Mouse (Mus musculus): ENCODE measurements around the gene Dlx4. TPM values are rescaled to one million over a fixed set of nuclear protein-coding genes. Genes with fewer than 3 reads are reported as not detected.

Gene Dlx4
- polyA plus RNA-seq (2014; fragmentation: Nextera tagmentation; extraction: Ambion mirVana), result 0.12 TPM in 1 of 2 replicates, not detected in the other

GRCm38 (mm10) chr11:95145851-95146403 lies at the start of gene Dlx4:
TSS of gene Dlx4 (minus strand) at chr11:95146263.
- H3K9ac ChIP-seq (replicated peaks; ENCODE audit: low read length), result no peak within 1 kb of the TSS
- H3K4me3 ChIP-seq (replicated peaks; ENCODE audit: low read depth, low read length), result peak within 1 kb of the TSS; percentile 28
- no peak within 1 kb of the TSS for H3K27ac ChIP-seq (replicated peaks; ENCODE audit: low read depth, low read length)
- H3K4me2 ChIP-seq (ENCODE audit: low read length), result peak within 1 kb of the TSS; percentile 56
- 0% methylated on average over 48 of the region's 48 CpGs for WGBS
- H3K27me3 ChIP-seq (ENCODE audit: control insufficient read depth, insufficient read depth, low read length), result peaks cover 98% of the 10 kb centered on the region
- H3K9me3 ChIP-seq (ENCODE audit: control insufficient read depth, low read length), result no peaks in the 10 kb centered on the region
- ATAC-seq (ENCODE audit: low FRiP score, low TSS enrichment) (no peak), DNase-seq (peak; percentile 60)
- H3K36me3 ChIP-seq (ENCODE audit: control insufficient read depth, insufficient read depth, low read length), result no peaks in the 10 kb centered on the region
- H3K4me1 ChIP-seq (ENCODE audit: control insufficient read depth, insufficient read depth, low read length), result peaks cover 10% of the 10 kb centered on the region; the same call in 1 of the 2 replicates

- no peak for DNase-seq
- Histone ChIP-seq H3K27me3 (ENCODE audit: control insufficient read depth, insufficient read depth, low read length) (no peaks in the 10 kb centered on the region), H3K9ac (replicated peaks; ENCODE audit: low read length) (no peak overlapping the region), H3K36me3 (ENCODE audit: control insufficient read depth, insufficient read depth, low read length) (no peaks in the 10 kb centered on the region), H3K9me3 (ENCODE audit: control insufficient read depth, low read length) (no peaks in the 10 kb centered on the region), H3K4me3 (replicated peaks; ENCODE audit: low read depth, low read length) (no peak overlapping the region), H3K4me1 (ENCODE audit: control insufficient read depth, insufficient read depth, low read length) (peaks cover 7% of the 10 kb centered on the region; the same call in 1 of the 2 replicates), H3K27ac (replicated peaks; ENCODE audit: low read depth, low read length) (no peak overlapping the region), H3K4me2 (ENCODE audit: low read length) (no peak overlapping the region)
- ATAC-seq (ENCODE audit: low FRiP score, low TSS enrichment), result no peak
- WGBS, result 76% methylated on average over 11 of the region's 11 CpGs
Measured at GRCm38 (mm10) chr11:95189863-95190262, 43.8 kb upstream of the Dlx4 start.

GRCm38 (mm10) chr11:95186826-95187225 lies 40.8 kb upstream of the Dlx4 start:
- Histone ChIP-seq H3K9me3 (ENCODE audit: control insufficient read depth, low read length) (no peaks in the 10 kb centered on the region), H3K4me3 (replicated peaks; ENCODE audit: low read depth, low read length) (no peak overlapping the region), H3K4me2 (ENCODE audit: low read length) (no peak overlapping the region), H3K9ac (replicated peaks; ENCODE audit: low read length) (no peak overlapping the region), H3K4me1 (ENCODE audit: control insufficient read depth, insufficient read depth, low read length) (peaks cover 18% of the 10 kb centered on the region; the same call in 1 of the 2 replicates), H3K27ac (replicated peaks; ENCODE audit: low read depth, low read length) (no peak overlapping the region), H3K27me3 (ENCODE audit: control insufficient read depth, insufficient read depth, low read length) (no peaks in the 10 kb centered on the region), H3K36me3 (ENCODE audit: control insufficient read depth, insufficient read depth, low read length) (no peaks in the 10 kb centered on the region)
- WGBS, result 90% methylated on average over 7 of the region's 7 CpGs
- no peak for ATAC-seq (ENCODE audit: low FRiP score, low TSS enrichment)
- DNase-seq, result no peak

- H3K9ac ChIP-seq (replicated peaks; ENCODE audit: low read length), result no peak overlapping the region
- no peaks in the 10 kb centered on the region for H3K9me3 ChIP-seq (ENCODE audit: control insufficient read depth, low read length)
- no peaks in the 10 kb centered on the region for H3K36me3 ChIP-seq (ENCODE audit: control insufficient read depth, insufficient read depth, low read length)
- DNase-seq, result no peak
- H3K27ac ChIP-seq (replicated peaks; ENCODE audit: low read depth, low read length), result no peak overlapping the region
- 23% methylated on average over 11 of the region's 11 CpGs for WGBS
- H3K4me1 ChIP-seq (ENCODE audit: control insufficient read depth, insufficient read depth, low read length), result peaks cover 18% of the 10 kb centered on the region; the same call in 1 of the 2 replicates
- no peak overlapping the region for H3K4me3 ChIP-seq (replicated peaks; ENCODE audit: low read depth, low read length)
- ATAC-seq (ENCODE audit: low FRiP score, low TSS enrichment), result no peak
- no peak overlapping the region for H3K4me2 ChIP-seq (ENCODE audit: low read length)
- H3K27me3 ChIP-seq (ENCODE audit: control insufficient read depth, insufficient read depth, low read length), result no peaks in the 10 kb centered on the region
Measured at GRCm38 (mm10) chr11:95185700-95186099, 39.6 kb upstream of the Dlx4 start.

GRCm38 (mm10) chr11:95184561-95184960 lies 38.5 kb upstream of the Dlx4 start:
- WGBS, result 37% methylated on average over 5 of the region's 5 CpGs
- no peaks in the 10 kb centered on the region for H3K36me3 ChIP-seq (ENCODE audit: control insufficient read depth, insufficient read depth, low read length)
- no peak overlapping the region for H3K27ac ChIP-seq (replicated peaks; ENCODE audit: low read depth, low read length)
- no peak overlapping the region for H3K9ac ChIP-seq (replicated peaks; ENCODE audit: low read length)
- ATAC-seq (ENCODE audit: low FRiP score, low TSS enrichment) (no peak), DNase-seq (no peak)
- H3K27me3 ChIP-seq (ENCODE audit: control insufficient read depth, insufficient read depth, low read length), result no peaks in the 10 kb centered on the region
- no peak overlapping the region for H3K4me3 ChIP-seq (replicated peaks; ENCODE audit: low read depth, low read length)
- H3K4me2 ChIP-seq (ENCODE audit: low read length), result no peak overlapping the region
- H3K9me3 ChIP-seq (ENCODE audit: control insufficient read depth, low read length), result no peaks in the 10 kb centered on the region
- H3K4me1 ChIP-seq (ENCODE audit: control insufficient read depth, insufficient read depth, low read length), result peaks cover 18% of the 10 kb centered on the region; the same call in 1 of the 2 replicates

GRCm38 (mm10) chr11:95179311-95179710 lies 33.2 kb upstream of the Dlx4 start:
- WGBS, result 63% methylated on average over 12 of the region's 12 CpGs
- Histone ChIP-seq H3K27me3 (ENCODE audit: control insufficient read depth, insufficient read depth, low read length) (no peaks in the 10 kb centered on the region), H3K4me2 (ENCODE audit: low read length) (no peak overlapping the region), H3K4me3 (replicated peaks; ENCODE audit: low read depth, low read length) (no peak overlapping the region), H3K9me3 (ENCODE audit: control insufficient read depth, low read length) (no peaks in the 10 kb centered on the region), H3K27ac (replicated peaks; ENCODE audit: low read depth, low read length) (no peak overlapping the region), H3K9ac (replicated peaks; ENCODE audit: low read length) (no peak overlapping the region), H3K36me3 (ENCODE audit: control insufficient read depth, insufficient read depth, low read length) (no peaks in the 10 kb centered on the region), H3K4me1 (ENCODE audit: control insufficient read depth, insufficient read depth, low read length) (peaks cover 6% of the 10 kb centered on the region; the same call in 1 of the 2 replicates)
- no peak for ATAC-seq (ENCODE audit: low FRiP score, low TSS enrichment)
- DNase-seq, result no peak

- Histone ChIP-seq H3K4me1 (ENCODE audit: control insufficient read depth, insufficient read depth, low read length) (no peaks in the 10 kb centered on the region), H3K4me2 (ENCODE audit: low read length) (no peak overlapping the region), H3K27ac (replicated peaks; ENCODE audit: low read depth, low read length) (no peak overlapping the region), H3K36me3 (ENCODE audit: control insufficient read depth, insufficient read depth, low read length) (no peaks in the 10 kb centered on the region), H3K9ac (replicated peaks; ENCODE audit: low read length) (no peak overlapping the region), H3K9me3 (ENCODE audit: control insufficient read depth, low read length) (no peaks in the 10 kb centered on the region), H3K4me3 (replicated peaks; ENCODE audit: low read depth, low read length) (no peak overlapping the region), H3K27me3 (ENCODE audit: control insufficient read depth, insufficient read depth, low read length) (no peaks in the 10 kb centered on the region)
- no peak for DNase-seq
- no peak for ATAC-seq (ENCODE audit: low FRiP score, low TSS enrichment)
- 82% methylated on average over 5 of the region's 5 CpGs for WGBS
Measured at GRCm38 (mm10) chr11:95165857-95166256, 19.8 kb upstream of the Dlx4 start.

- no peaks in the 10 kb centered on the region for H3K9me3 ChIP-seq (ENCODE audit: control insufficient read depth, low read length)
- no peaks in the 10 kb centered on the region for H3K27me3 ChIP-seq (ENCODE audit: control insufficient read depth, insufficient read depth, low read length)
- H3K4me2 ChIP-seq (ENCODE audit: low read length), result no peak overlapping the region
- no peaks in the 10 kb centered on the region for H3K36me3 ChIP-seq (ENCODE audit: control insufficient read depth, insufficient read depth, low read length)
- H3K9ac ChIP-seq (replicated peaks; ENCODE audit: low read length), result no peak overlapping the region
- DNase-seq, result no peak
- H3K4me1 ChIP-seq (ENCODE audit: control insufficient read depth, insufficient read depth, low read length), result no peaks in the 10 kb centered on the region
- WGBS, result 80% methylated on average over 4 of the region's 4 CpGs
- no peak overlapping the region for H3K4me3 ChIP-seq (replicated peaks; ENCODE audit: low read depth, low read length)
- ATAC-seq (ENCODE audit: low FRiP score, low TSS enrichment), result no peak
- no peak overlapping the region for H3K27ac ChIP-seq (replicated peaks; ENCODE audit: low read depth, low read length)
Measured at GRCm38 (mm10) chr11:95161708-95162107, 15.6 kb upstream of the Dlx4 start.

GRCm38 (mm10) chr11:95160693-95161092 lies 14.6 kb upstream of the Dlx4 start:
- WGBS, result 44% methylated on average over 7 of the region's 7 CpGs
- Histone ChIP-seq H3K36me3 (ENCODE audit: control insufficient read depth, insufficient read depth, low read length) (no peaks in the 10 kb centered on the region), H3K4me3 (replicated peaks; ENCODE audit: low read depth, low read length) (no peak overlapping the region), H3K27me3 (ENCODE audit: control insufficient read depth, insufficient read depth, low read length) (no peaks in the 10 kb centered on the region), H3K27ac (replicated peaks; ENCODE audit: low read depth, low read length) (no peak overlapping the region), H3K9ac (replicated peaks; ENCODE audit: low read length) (no peak overlapping the region), H3K9me3 (ENCODE audit: control insufficient read depth, low read length) (no peaks in the 10 kb centered on the region), H3K4me2 (ENCODE audit: low read length) (no peak overlapping the region), H3K4me1 (ENCODE audit: control insufficient read depth, insufficient read depth, low read length) (no peaks in the 10 kb centered on the region)
- ATAC-seq (ENCODE audit: low FRiP score, low TSS enrichment) (no peak), DNase-seq (no peak)

Data from midbrain, embryonic 14.5 days (tissue).